Mouse (Mus musculus) heart, embryonic 13.5 days (tissue): ENCODE results near the gene Gm13089. TPM values are rescaled to one million over a fixed set of nuclear protein-coding genes. Genes with fewer than 3 reads are reported as not detected.
"Not testable (repeated sequence)": the region's sequence is repeated elsewhere in the genome, so short reads cannot be mapped to it uniquely, and the experiment has no call there.

Experiments
- ATAC-seq: fragments of 200-750 bp; cut with Nextera tagmentation; 2 replicates; pipeline ENCODE4 v1.8.0; 2017; ENCODE audit warnings: moderate TSS enrichment; ENCODE audit not compliant: insufficient number of reproducible peaks, low FRiP score, low TSS enrichment; ENCODE audit errors: extremely low read depth
- H3K27ac ChIP-seq: fragments of 300-500 bp; sonication (generic); replicated peaks from 2 replicates; pipeline ENCODE4 v1.5.1; 2015; ENCODE audit warnings: moderate library complexity, mild to moderate bottlenecking, inconsistent platforms
- H3K27me3 ChIP-seq: fragments of 300-500 bp; sonication (generic); replicated peaks from 2 replicates; pipeline ENCODE4 v1.6.1; 2015; ENCODE audit warnings: mild to moderate bottlenecking, inconsistent platforms
- H3K36me3 ChIP-seq: fragments of 300-500 bp; sonication (generic); 2 replicates; pipeline ENCODE4 v1.6.1; 2015; ENCODE audit warnings: mild to moderate bottlenecking, inconsistent platforms
- H3K4me1 ChIP-seq: fragments of 300-500 bp; sonication (generic); 2 replicates; pipeline ENCODE4 v1.6.1; 2015; ENCODE audit warnings: inconsistent platforms
- H3K4me2 ChIP-seq: fragments of 300-500 bp; sonication (generic); 2 replicates; pipeline ENCODE4 v1.6.1; 2015; ENCODE audit warnings: inconsistent platforms, mild to moderate bottlenecking, moderate library complexity
- H3K4me3 ChIP-seq: fragments of 300-500 bp; sonication (generic); 2 replicates; pipeline ENCODE4 v1.5.1; 2015; ENCODE audit warnings: moderate library complexity, mild to moderate bottlenecking, inconsistent platforms
- H3K9ac ChIP-seq: fragments of 300-500 bp; sonication (generic); 2 replicates; pipeline ENCODE4 v1.6.1; 2015; ENCODE audit warnings: inconsistent platforms, mild to moderate bottlenecking, moderate library complexity
- H3K9me3 ChIP-seq: fragments of 300-500 bp; sonication (generic); 2 replicates; pipeline ENCODE4 v1.6.1; 2016; ENCODE audit warnings: inconsistent platforms
- WGBS: fragments of 180-500 bp; shearing (Covaris S2); methylation state at CpG from one replicate; pipeline ENCODE4 v1.1.7; 2015; ENCODE audit warnings: mixed read lengths; 5-methylcytosine and 5-hydroxymethylcytosine counted together
- polyA plus RNA-seq: library from polyadenylated mRNA; unstranded; fragments of >200 nt; fragmentation: Nextera tagmentation; extraction: Ambion mirVana; gene quantifications from 2 replicates; pipeline ENCODE4 v1.2.1, GENCODE M21; 2015

The Gm13089 gene
- not detected in 2 replicates for polyA plus RNA-seq

GRCm38 (mm10) chr4:143702611-143703010 is at the start of gene Gm13089:
Gm13089 (minus strand) TSS chr4:143702711.
- ATAC-seq: no peak
- H3K9me3 ChIP-seq: peaks cover 52% of the 10 kb centered on the region
- H3K9ac ChIP-seq: no peak within 1 kb of the TSS
- 70% methylated on average over 2 of the region's 2 CpGs for WGBS
- H3K36me3 ChIP-seq: no peaks in the 10 kb centered on the region
- no peaks in the 10 kb centered on the region for H3K27me3 ChIP-seq
- no peaks in the 10 kb centered on the region for H3K4me1 ChIP-seq
- no peak within 1 kb of the TSS for H3K4me3 ChIP-seq
- H3K4me2 ChIP-seq: no peak within 1 kb of the TSS
- no peak within 1 kb of the TSS for H3K27ac ChIP-seq

GRCm38 (mm10) chr4:143719155-143719554 is 16.6 kb upstream of the Gm13089 start, which contains the start of gene Gm13078:
Gm13078 (plus strand) TSS chr4:143719455.
- Histone ChIP-seq H3K27me3 (no peaks in the 10 kb centered on the region), H3K4me1 (no peaks in the 10 kb centered on the region), H3K9ac (no peak within 1 kb of the TSS), H3K4me2 (no peak within 1 kb of the TSS), H3K4me3 (no peak within 1 kb of the TSS), H3K27ac (no peak within 1 kb of the TSS), H3K36me3 (no peaks in the 10 kb centered on the region), H3K9me3 (peaks cover 53% of the 10 kb centered on the region)
- 73% methylated on average over 1 of the region's 1 CpGs for WGBS
- ATAC-seq: no peak

DNA sequence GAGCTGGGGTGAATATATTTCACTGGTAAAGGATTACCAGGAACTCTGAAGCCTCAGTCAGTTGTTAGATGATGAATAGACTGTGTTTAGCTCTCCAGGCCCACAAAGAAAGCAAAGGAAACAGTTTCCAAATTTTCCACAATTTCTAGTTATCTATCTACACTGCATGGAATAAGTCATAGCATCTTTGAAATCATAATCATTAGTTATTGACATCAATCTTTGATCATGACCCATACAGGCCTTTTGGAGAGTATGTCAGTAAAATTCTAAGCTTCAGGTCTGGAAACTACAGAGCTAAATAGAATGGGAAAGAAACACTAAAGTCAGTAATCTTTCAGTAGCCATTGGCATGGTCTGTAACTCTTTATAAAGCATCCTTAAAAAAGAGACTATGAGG is 45.4 kb downstream of the Gm13089 start, which contains the start of gene Gm13088:
TSS of gene Gm13088 (minus strand) at position 101 of the 400 bp plus-strand sequence.
- H3K4me3 ChIP-seq, H3K36me3 ChIP-seq, ATAC-seq, H3K4me1 ChIP-seq, H3K9ac ChIP-seq, H3K27ac ChIP-seq, H3K4me2 ChIP-seq, H3K27me3 ChIP-seq: not testable (repeated sequence)
- peaks cover 13% of the 10 kb centered on the region; the same call in 1 of the 2 replicates for H3K9me3 ChIP-seq

Other genes with a start within 250 kb of the Gm13089 start
- not detected in 2 replicates for gene Gm13043, start 191.4 kb downstream of the Gm13089 start, polyA plus RNA-seq
- gene Gm13040, start 166.8 kb downstream of the Gm13089 start, polyA plus RNA-seq: not detected in 2 replicates
- not detected in 2 replicates for gene BC080695, start 151.0 kb downstream of the Gm13089 start, polyA plus RNA-seq
- gene Gm13057, start 151.0 kb downstream of the Gm13089 start, polyA plus RNA-seq: not detected in 2 replicates
- gene Gm13083, start 87.7 kb downstream of the Gm13089 start, polyA plus RNA-seq: not detected in 2 replicates
- not detected in 2 replicates for gene Gm13088, start 45.5 kb downstream of the Gm13089 start, polyA plus RNA-seq
- not detected in 2 replicates for gene Gm13078, start 16.7 kb upstream of the Gm13089 start, polyA plus RNA-seq
- gene Gm13023, start 86.6 kb upstream of the Gm13089 start, polyA plus RNA-seq: not detected in 2 replicates
- not detected in 2 replicates for gene Gm13084, start 113.4 kb upstream of the Gm13089 start, polyA plus RNA-seq
- gene Gm13103, start 143.8 kb upstream of the Gm13089 start, polyA plus RNA-seq: not detected in 2 replicates
- not detected in 2 replicates for gene Pramef6, start 197.7 kb upstream of the Gm13089 start, polyA plus RNA-seq
- gene Pramef25, start 248.3 kb upstream of the Gm13089 start, polyA plus RNA-seq: not detected in 2 replicates